Mouse (Mus musculus): ENCODE measurements at regions not wholly inside any gene's neighbourhood (a gene's known extent, or its start where the extent isn't known, plus 50 kb on each side); places are given as distances from the start of the nearest gene placed in this dataset.

GRCm38 (mm10) chr15:97188545-97188944 lies 58.4 kb upstream of the Pced1b start:
- no peak for TF ChIP-seq CTCF (conservative IDR thresholded peaks at IDR 0.05)
- Histone ChIP-seq H3K27ac (no peak overlapping the region), H3K4me3 (no peak overlapping the region)
- no peak for DNase-seq (ENCODE audit: low spot score in 2 of 2)

GRCm38 (mm10) chr15:97187831-97188230 lies 59.1 kb upstream of the Pced1b start:
- Histone ChIP-seq H3K4me3 (no peak overlapping the region), H3K27ac (no peak overlapping the region)
- TF ChIP-seq CTCF (conservative IDR thresholded peaks at IDR 0.05) = peak; percentile 85
- DNase-seq (ENCODE audit: low spot score in 2 of 2) = no peak

GRCm38 (mm10) chr15:97186034-97186433 lies 60.9 kb upstream of the Pced1b start:
- H3K4me3 ChIP-seq = no peak overlapping the region
- no peak for TF ChIP-seq CTCF (conservative IDR thresholded peaks at IDR 0.05)
- DNase-seq (ENCODE audit: low spot score in 2 of 2) = no peak
- no peak overlapping the region for H3K27ac ChIP-seq

GRCm38 (mm10) chr15:97182617-97183038 lies 64.3 kb upstream of the Pced1b start:
- no peak for TF ChIP-seq CTCF (conservative IDR thresholded peaks at IDR 0.05)
- Histone ChIP-seq H3K27ac (no peak overlapping the region), H3K4me3 (no peak overlapping the region)
- no peak for DNase-seq (ENCODE audit: low spot score in 2 of 2)

- no peak for TF ChIP-seq CTCF (conservative IDR thresholded peaks at IDR 0.05)
- no peak overlapping the region for H3K27ac ChIP-seq
- H3K4me3 ChIP-seq = no peak overlapping the region
- peak in 1 of 2 experiments; percentile 15 for DNase-seq (ENCODE audit: low spot score in 2 of 2)
Measured at GRCm38 (mm10) chr15:97180970-97181669, 65.8 kb upstream of the Pced1b start.

GRCm38 (mm10) chr15:97178286-97178685 lies 68.6 kb upstream of the Pced1b start:
- DNase-seq (ENCODE audit: low spot score in 2 of 2) = no peak
- no peak overlapping the region for H3K27ac ChIP-seq
- no peak for TF ChIP-seq CTCF (conservative IDR thresholded peaks at IDR 0.05)
- H3K4me3 ChIP-seq = no peak overlapping the region

- no peak for TF ChIP-seq CTCF (conservative IDR thresholded peaks at IDR 0.05)
- Histone ChIP-seq H3K27ac (no peak overlapping the region), H3K4me3 (no peak overlapping the region)
- DNase-seq (ENCODE audit: low spot score in 2 of 2) = no peak
Measured at GRCm38 (mm10) chr15:97177806-97178205, 69.1 kb upstream of the Pced1b start.

- Histone ChIP-seq H3K27ac (no peak overlapping the region), H3K4me3 (no peak overlapping the region)
- no peak for DNase-seq (ENCODE audit: low spot score in 2 of 2)
- no peak for TF ChIP-seq CTCF (conservative IDR thresholded peaks at IDR 0.05)
Measured at GRCm38 (mm10) chr15:97174989-97175388, 71.9 kb upstream of the Pced1b start.

GRCm38 (mm10) chr15:97173233-97173632 lies 73.7 kb upstream of the Pced1b start:
- Histone ChIP-seq H3K4me3 (no peak overlapping the region), H3K27ac (no peak overlapping the region)
- DNase-seq (ENCODE audit: low spot score in 2 of 2) = no peak
- no peak for TF ChIP-seq CTCF (conservative IDR thresholded peaks at IDR 0.05)

GRCm38 (mm10) chr15:97170074-97170473 lies 76.8 kb upstream of the Pced1b start:
- TF ChIP-seq CTCF (conservative IDR thresholded peaks at IDR 0.05) = no peak
- no peak for DNase-seq (ENCODE audit: low spot score in 2 of 2)
- H3K27ac ChIP-seq = no peak overlapping the region
- no peak overlapping the region for H3K4me3 ChIP-seq

GRCm38 (mm10) chr15:97169381-97169780 lies 77.5 kb upstream of the Pced1b start:
- no peak for DNase-seq (ENCODE audit: low spot score in 2 of 2)
- Histone ChIP-seq H3K27ac (no peak overlapping the region), H3K4me3 (no peak overlapping the region)
- no peak for TF ChIP-seq CTCF (conservative IDR thresholded peaks at IDR 0.05)

GRCm38 (mm10) chr15:97167116-97167515 lies 79.8 kb upstream of the Pced1b start:
- DNase-seq (ENCODE audit: low spot score in 2 of 2) = no peak
- no peak overlapping the region for H3K4me3 ChIP-seq

GRCm38 (mm10) chr15:97164616-97165015 lies 82.3 kb upstream of the Pced1b start:
- TF ChIP-seq CTCF (conservative IDR thresholded peaks at IDR 0.05) = no peak
- no peak overlapping the region for H3K27ac ChIP-seq
- H3K4me3 ChIP-seq = no peak overlapping the region
- no peak for DNase-seq (ENCODE audit: low spot score in 2 of 2)

More at GRCm38 (mm10) chr15:97167116-97167515, 79.8 kb upstream of the Pced1b start:
- H3K27ac ChIP-seq = no peak overlapping the region
- TF ChIP-seq CTCF (conservative IDR thresholded peaks at IDR 0.05) = no peak

- no peak overlapping the region for H3K4me3 ChIP-seq
- no peak for TF ChIP-seq CTCF (conservative IDR thresholded peaks at IDR 0.05)
- DNase-seq (ENCODE audit: low spot score in 2 of 2) = no peak
- H3K27ac ChIP-seq = no peak overlapping the region
Measured at GRCm38 (mm10) chr15:97163971-97164370, 82.9 kb upstream of the Pced1b start.
